Mouse (Mus musculus): Measurements from ENCODE around the gene Tcfl5.

GRCm38 (mm10) chr2:180581002-180581401 is 61.5 kb downstream of the Tcfl5 start, which contains the start of gene Mrgbp:
- TF ChIP-seq CTCF (conservative IDR thresholded peaks at IDR 0.05 in 1 of 2, IDR thresholded peaks at IDR 0.05 in 1 of 2; ENCODE audit: low read depth in 2 of 2, low read length in 2 of 2) (no peak), UBTF (IDR thresholded peaks at IDR 0.05; ENCODE audit: low read depth, low read length) (no peak), CHD2 (IDR thresholded peaks at IDR 0.05; ENCODE audit: low read length) (no peak), ZNF384 (IDR thresholded peaks at IDR 0.05; ENCODE audit: low read depth, low read length) (no peak), BHLHE40 (IDR thresholded peaks at IDR 0.05; ENCODE audit: low read depth, low read length) (no peak)

Data from CH12.LX (cell line).